Mouse (Mus musculus) B cell, adult 62 days (primary cell): ENCODE measurements around the gene Atn1. TPM values are rescaled to one million over a fixed set of nuclear protein-coding genes. Genes with fewer than 3 reads are reported as not detected.

Source experiments
- total RNA-seq: library from RNA; stranded (reverse); gene quantifications from 4 replicates; pipeline ENCODE4 v1.2.4, GENCODE M21; 2023

Gene Atn1
- total RNA-seq, result 25.6 to 34.0 TPM (median 29.7 TPM) in 4 replicates

GRCm38 (mm10) chr6:124755831-124756595 lies at the start of gene Atn1, which contains the start of gene Gm45234:
TSS of gene Atn1 (minus strand) at chr6:124756524.
TSS of gene Gm45234 (minus strand) at chr6:124756021.

GRCm38 (mm10) chr6:124779222-124779983 lies 23.1 kb upstream of the Atn1 start, which contains the start of gene Lrrc23:
TSS of gene Lrrc23 (minus strand) at chr6:124779727.

GRCm38 (mm10) chr6:124769101-124769765 lies 12.9 kb upstream of the Atn1 start, which contains the start of gene Eno2:
TSS of gene Eno2 (minus strand) at chr6:124769673.

GRCm38 (mm10) chr6:124740888-124741761 lies 15.2 kb downstream of the Atn1 start, which contains the start of gene Grcc10:
TSS of gene Grcc10 (minus strand) at chr6:124741374.

GRCm38 (mm10) chr6:124738511-124739023 lies 17.8 kb downstream of the Atn1 start, which contains the start of gene Ptpn6:
TSS of gene Ptpn6 (minus strand) at chr6:124738714.

DNA sequence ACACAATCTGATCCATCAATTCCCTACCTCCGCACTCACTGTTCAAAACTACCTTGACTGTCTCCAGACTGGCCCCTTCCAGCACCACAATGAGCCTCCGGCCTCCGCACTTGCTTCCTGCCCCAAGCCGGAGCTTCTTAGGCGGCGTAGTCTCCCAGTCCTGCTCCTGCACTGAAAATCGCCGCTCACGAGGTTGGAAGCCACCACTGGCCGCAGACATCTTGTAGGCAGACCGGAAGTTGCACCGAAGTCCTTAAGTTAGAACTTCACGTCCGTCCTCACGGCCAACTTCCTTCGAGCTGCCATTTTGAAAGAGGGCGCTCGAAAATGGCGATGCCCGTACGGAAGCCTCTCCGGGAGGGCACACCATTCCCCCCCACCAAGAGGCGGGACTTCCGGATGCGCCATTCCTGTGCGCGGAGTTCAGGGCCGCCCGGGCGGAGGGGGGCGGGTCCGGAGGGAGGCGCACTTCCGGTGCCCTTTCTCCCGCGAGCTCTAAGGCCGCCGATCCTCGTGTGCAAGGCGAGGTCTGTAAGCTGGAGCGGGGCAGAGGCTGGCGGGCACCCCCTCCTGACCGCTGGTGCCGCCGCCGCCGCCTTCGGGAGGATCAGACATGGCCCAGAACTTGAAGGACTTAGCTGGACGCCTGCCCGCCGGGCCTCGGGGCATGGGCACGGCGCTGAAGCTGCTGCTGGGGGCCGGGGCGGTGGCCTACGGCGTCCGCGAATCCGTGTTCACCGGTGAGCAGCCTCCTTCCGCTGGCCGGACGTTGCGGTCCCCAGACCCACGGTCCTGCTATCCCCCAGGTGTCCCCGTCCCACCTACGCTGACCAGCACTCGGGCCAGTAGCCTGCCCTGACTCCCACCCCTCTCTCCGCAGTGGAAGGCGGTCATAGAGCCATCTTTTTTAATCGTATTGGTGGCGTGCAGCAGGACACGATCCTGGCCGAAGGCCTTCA lies 44.2 kb downstream of the Atn1 start, which contains the start of the genes Emg1 and Phb2:
Gene Emg1, minus strand, starts transcription at position 355 of the 959 bp plus-strand sequence.
Gene Phb2, plus strand, starts transcription at position 513 of the 959 bp plus-strand sequence.

Other genes with a start within 250 kb of the Atn1 start
- gene C1ra, start 244.1 kb downstream of the Atn1 start, total RNA-seq, result 0.19 to 0.46 TPM (median 0.31 TPM) in 4 replicates
- gene C1s1, start 214.2 kb downstream of the Atn1 start, total RNA-seq, result 0.19 to 0.85 TPM (median 0.56 TPM) in 4 replicates
- gene C1rb, start 186.2 kb downstream of the Atn1 start, total RNA-seq, result not detected in 4 replicates
- gene C1s2, start 120.4 kb downstream of the Atn1 start, total RNA-seq, result not detected in 4 replicates
- gene Lpcat3, start 93.5 kb downstream of the Atn1 start, total RNA-seq, result 42.2 to 48.8 TPM (median 45.2 TPM) in 4 replicates
- gene Emg1, start 44.3 kb downstream of the Atn1 start, total RNA-seq, result 115 to 118 TPM (median 117 TPM) in 4 replicates
- 203 to 223 TPM (median 208 TPM) in 4 replicates for gene Phb2, start 44.2 kb downstream of the Atn1 start, total RNA-seq
- 539 to 564 TPM (median 559 TPM) in 4 replicates for gene Ptpn6, start 17.8 kb downstream of the Atn1 start, total RNA-seq
- 241 to 258 TPM (median 254 TPM) in 4 replicates for gene Grcc10, start 15.2 kb downstream of the Atn1 start, total RNA-seq
- not detected in 4 replicates for gene Gm45234, start 503 bp downstream of the Atn1 start, total RNA-seq
- 3.8 to 9.2 TPM (median 6.2 TPM) in 4 replicates for gene Eno2, start 13.1 kb upstream of the Atn1 start, total RNA-seq
- gene Lrrc23, start 23.2 kb upstream of the Atn1 start, total RNA-seq, result 3.5 to 6.6 TPM (median 4.1 TPM) in 4 replicates
- 6.7 to 7.2 TPM (median 6.9 TPM) in 4 replicates for gene Spsb2, start 52.1 kb upstream of the Atn1 start, total RNA-seq
- gene Tpi1, start 57.8 kb upstream of the Atn1 start, total RNA-seq, result 52.3 to 60.9 TPM (median 55.2 TPM) in 4 replicates
- 76.6 to 80.7 TPM (median 78.4 TPM) in 4 replicates for gene Usp5, start 73.0 kb upstream of the Atn1 start, total RNA-seq
- gene Cdca3, start 73.0 kb upstream of the Atn1 start, total RNA-seq, result 1.0 to 3.3 TPM (median 1.9 TPM) in 4 replicates
- gene Gnb3, start 83.8 kb upstream of the Atn1 start, total RNA-seq, result not detected in 4 replicates
- gene P3h3, start 101.2 kb upstream of the Atn1 start, total RNA-seq, result not detected in 4 replicates
- 0.36 to 1.1 TPM (median 0.58 TPM) in 4 replicates for gene Gpr162, start 107.5 kb upstream of the Atn1 start, total RNA-seq
- gene Cd4, start 131.7 kb upstream of the Atn1 start, total RNA-seq, result 0.63 to 1.4 TPM (median 1.1 TPM) in 4 replicates
- gene Lag3, start 155.2 kb upstream of the Atn1 start, total RNA-seq, result 0.29 to 0.66 TPM (median 0.52 TPM) in 4 replicates
- 43.8 to 58.5 TPM (median 52.8 TPM) in 4 replicates for gene Ptms, start 163.6 kb upstream of the Atn1 start, total RNA-seq
- 93.4 to 104 TPM (median 97.7 TPM) in 4 replicates for gene Mlf2, start 174.9 kb upstream of the Atn1 start, total RNA-seq
- gene Cops7a, start 209.0 kb upstream of the Atn1 start, total RNA-seq, result 42.7 to 58.0 TPM (median 49.0 TPM) in 4 replicates
- 1.0 to 4.5 TPM in 2 of 4 replicates, not detected in the others for gene Pianp, start 240.2 kb upstream of the Atn1 start, total RNA-seq